Mouse (Mus musculus) myocyte (in vitro differentiated cells): Measurements from ENCODE around the gene Gm45140. TPM values are rescaled to one million over a fixed set of nuclear protein-coding genes. Genes with fewer than 3 reads are reported as not detected.
A peak's percentile ranks its signal among the peaks of the same experiment; 100 is the strongest.

Source experiments
- H3K27me3 ChIP-seq: one replicate; pipeline ENCODE4 v1.6.1; 2011; ENCODE audit not compliant: control insufficient read depth, insufficient read depth, insufficient read length
- H3K36me3 ChIP-seq: one replicate; pipeline ENCODE4 v1.6.1; 2011; ENCODE audit not compliant: control insufficient read depth, insufficient read depth
- H3K4me2 ChIP-seq: one replicate; pipeline ENCODE4 v1.6.1; 2011; ENCODE audit warnings: low read depth, control low read depth
- H3K4me3 ChIP-seq: one replicate; pipeline ENCODE4 v1.5.1; 2011; ENCODE audit warnings: mild to moderate bottlenecking, control low read depth, moderate library complexity
- H3K79me2 ChIP-seq: one replicate; pipeline ENCODE4 v1.6.1; 2011; ENCODE audit not compliant: control insufficient read depth, insufficient read depth
- H3ac ChIP-seq: one replicate; pipeline ENCODE4 v1.6.1; 2011; ENCODE audit not compliant: control insufficient read depth, insufficient read length
- CEBPB ChIP-seq: IDR thresholded peaks from 2 replicates; pipeline ENCODE4 v1.6.1; 2011; ENCODE audit warnings: mild to moderate bottlenecking, moderate library complexity; ENCODE audit not compliant: poor library complexity, insufficient read depth, severe bottlenecking
- E2F4 ChIP-seq: IDR thresholded peaks from one replicate; pipeline ENCODE4 v1.6.1; 2011; ENCODE audit warnings: mild to moderate bottlenecking, control low read depth, moderate library complexity; ENCODE audit not compliant: insufficient read depth
- MAX ChIP-seq: IDR thresholded peaks from one replicate; pipeline ENCODE4 v1.6.1; 2011; ENCODE audit warnings: low read depth, mild to moderate bottlenecking, control low read depth
- MYOD1 ChIP-seq, 3 experiments: IDR thresholded peaks; one replicate each; pipeline ENCODE4 v1.6.1; 2011; ENCODE audit warnings: control low read depth in 2 of 3, low read depth in 2 of 3, mild to moderate bottlenecking in 2 of 3, moderate library complexity in 1 of 3; ENCODE audit not compliant: insufficient read length in 2 of 3, control insufficient read depth in 1 of 3
- MYOG ChIP-seq, 3 experiments: IDR thresholded peaks; one replicate each; pipeline ENCODE4 v1.6.1; 2011; ENCODE audit warnings: control low read depth in 2 of 3, low read depth in 2 of 3, mild to moderate bottlenecking in 2 of 3; ENCODE audit not compliant: insufficient read length in 2 of 3, control insufficient read depth in 1 of 3, insufficient read depth in 1 of 3
- POLR2A ChIP-seq: IDR thresholded peaks from one replicate; pipeline ENCODE4 v1.6.1; 2011; ENCODE audit warnings: low read depth, mild to moderate bottlenecking, control low read depth, moderate library complexity; ENCODE audit not compliant: insufficient read length
- POLR2AphosphoS2 ChIP-seq: IDR thresholded peaks from one replicate; pipeline ENCODE4 v1.6.1; 2011; ENCODE audit warnings: low read depth, control low read depth; ENCODE audit not compliant: insufficient read length
- REST ChIP-seq: IDR thresholded peaks from one replicate; pipeline ENCODE4 v1.6.1; 2011; ENCODE audit warnings: mild to moderate bottlenecking, control low read depth, moderate library complexity; ENCODE audit not compliant: insufficient read depth, insufficient read length
- SRF ChIP-seq: IDR thresholded peaks from one replicate; pipeline ENCODE4 v1.6.1; 2011; ENCODE audit warnings: low read depth; ENCODE audit not compliant: control insufficient read depth, insufficient read length
- TCF12 ChIP-seq: IDR thresholded peaks from one replicate; pipeline ENCODE4 v1.6.1; 2011; ENCODE audit warnings: mild to moderate bottlenecking, control low read depth; ENCODE audit not compliant: poor library complexity, insufficient read depth, severe bottlenecking
- TCF3 ChIP-seq: IDR thresholded peaks from one replicate; pipeline ENCODE4 v1.6.1; 2011; ENCODE audit warnings: low read depth, control low read depth; ENCODE audit not compliant: insufficient read length
- USF1 ChIP-seq: IDR thresholded peaks from one replicate; pipeline ENCODE4 v1.6.1; 2011; ENCODE audit warnings: low read depth, mild to moderate bottlenecking, control low read depth, moderate library complexity
- polyA plus RNA-seq: library from polyadenylated mRNA; unstranded; fragments of >200 nt; fragmentation: generic; extraction: Trizol; gene quantifications from one replicate; pipeline ENCODE4 v1.2.1, GENCODE M21; 2012; ENCODE audit warnings: missing spikeins

Gm45140 gene
- polyA plus RNA-seq, 1 experiment = 2.6 TPM

GRCm38 (mm10) chr6:87876068-87876643 is 40.6 kb upstream of the Gm45140 start:
- no peaks in the 10 kb centered on the region for H3K79me2 ChIP-seq
- no peak overlapping the region for H3K4me3 ChIP-seq
- H3K36me3 ChIP-seq = no peaks in the 10 kb centered on the region
- TF ChIP-seq MYOD1 (IDR thresholded peaks at IDR 0.05; ENCODE audit: control insufficient read depth in 1 of 3, insufficient read length in 2 of 3, low read depth in 2 of 3) (peak in 2 of 3 experiments; percentile 26 to 57), E2F4 (no peak), MYOG (IDR thresholded peaks at IDR 0.05; ENCODE audit: control insufficient read depth in 1 of 3, insufficient read depth in 1 of 3, insufficient read length in 2 of 3, low read depth in 2 of 3) (peak; percentile 25 to 66 (median 32))
- H3K27me3 ChIP-seq = no peaks in the 10 kb centered on the region
- H3ac ChIP-seq = no peak overlapping the region
- H3K4me2 ChIP-seq = no peak overlapping the region

- Histone ChIP-seq H3K79me2 (no peaks in the 10 kb centered on the region), H3K4me2 (peak overlapping the region; percentile 66), H3K4me3 (no peak overlapping the region), H3ac (no peak overlapping the region), H3K36me3 (no peaks in the 10 kb centered on the region), H3K27me3 (no peaks in the 10 kb centered on the region)
- TF ChIP-seq POLR2A (no peak), REST (no peak), USF1 (no peak), POLR2AphosphoS2 (no peak), TCF12 (no peak), TCF3 (no peak), MAX (no peak), SRF (no peak), MYOG (IDR thresholded peaks at IDR 0.05; ENCODE audit: control insufficient read depth in 1 of 3, insufficient read depth in 1 of 3, insufficient read length in 2 of 3, low read depth in 2 of 3) (no peak), CEBPB (no peak), MYOD1 (IDR thresholded peaks at IDR 0.05; ENCODE audit: control insufficient read depth in 1 of 3, insufficient read length in 2 of 3, low read depth in 2 of 3) (no peak), E2F4 (no peak)
Measured at GRCm38 (mm10) chr6:87875562-87875961, 40.0 kb upstream of the Gm45140 start.

- Histone ChIP-seq H3K27me3 (no peaks in the 10 kb centered on the region), H3ac (no peak overlapping the region), H3K79me2 (no peaks in the 10 kb centered on the region), H3K36me3 (no peaks in the 10 kb centered on the region), H3K4me2 (peak overlapping the region; percentile 66), H3K4me3 (no peak overlapping the region)
- peak; percentile 98 for TF ChIP-seq SRF
- TF ChIP-seq TCF12 = peak; percentile 19
- TF ChIP-seq MYOD1 (IDR thresholded peaks at IDR 0.05; ENCODE audit: control insufficient read depth in 1 of 3, insufficient read length in 2 of 3, low read depth in 2 of 3) = peak in 1 of 3 experiments; percentile 5
- TF ChIP-seq POLR2AphosphoS2 = no peak
- peak in 1 of 3 experiments; percentile 24 for TF ChIP-seq MYOG (IDR thresholded peaks at IDR 0.05; ENCODE audit: control insufficient read depth in 1 of 3, insufficient read depth in 1 of 3, insufficient read length in 2 of 3, low read depth in 2 of 3)
- no peak for TF ChIP-seq USF1
- TF ChIP-seq POLR2A = no peak
- TF ChIP-seq TCF3 = no peak
Measured at GRCm38 (mm10) chr6:87875083-87875482, 39.5 kb upstream of the Gm45140 start.

GRCm38 (mm10) chr6:87873963-87874362 is 38.4 kb upstream of the Gm45140 start:
- H3K79me2 ChIP-seq = no peaks in the 10 kb centered on the region
- no peak overlapping the region for H3K4me3 ChIP-seq
- H3K36me3 ChIP-seq = no peaks in the 10 kb centered on the region
- H3K27me3 ChIP-seq = no peaks in the 10 kb centered on the region
- TF ChIP-seq REST (no peak), CEBPB (no peak), SRF (no peak), MYOD1 (IDR thresholded peaks at IDR 0.05; ENCODE audit: control insufficient read depth in 1 of 3, insufficient read length in 2 of 3, low read depth in 2 of 3) (no peak), USF1 (no peak), TCF3 (no peak), POLR2AphosphoS2 (no peak), TCF12 (no peak), MYOG (IDR thresholded peaks at IDR 0.05; ENCODE audit: control insufficient read depth in 1 of 3, insufficient read depth in 1 of 3, insufficient read length in 2 of 3, low read depth in 2 of 3) (no peak), MAX (no peak), E2F4 (no peak), POLR2A (no peak)
- H3ac ChIP-seq = no peak overlapping the region
- H3K4me2 ChIP-seq = no peak overlapping the region

- Histone ChIP-seq H3K79me2 (no peaks in the 10 kb centered on the region), H3K4me3 (no peak overlapping the region), H3K36me3 (no peaks in the 10 kb centered on the region), H3K27me3 (no peaks in the 10 kb centered on the region), H3ac (no peak overlapping the region), H3K4me2 (peak overlapping the region; percentile 30)
- TF ChIP-seq SRF (no peak), TCF12 (peak; percentile 44), POLR2A (no peak), E2F4 (no peak), USF1 (no peak), CEBPB (no peak), MYOD1 (IDR thresholded peaks at IDR 0.05; ENCODE audit: control insufficient read depth in 1 of 3, insufficient read length in 2 of 3, low read depth in 2 of 3) (peak; percentile 72 to 93 (median 82)), POLR2AphosphoS2 (no peak), TCF3 (peak; percentile 24), MYOG (IDR thresholded peaks at IDR 0.05; ENCODE audit: control insufficient read depth in 1 of 3, insufficient read depth in 1 of 3, insufficient read length in 2 of 3, low read depth in 2 of 3) (peak; percentile 75 to 96 (median 75)), REST (no peak), MAX (no peak)
Measured at GRCm38 (mm10) chr6:87873104-87873503, 37.5 kb upstream of the Gm45140 start.
